Mouse (Mus musculus) heart, embryonic 14.5 days (tissue): ENCODE measurements at regions not wholly inside any gene's neighbourhood (a gene's known extent, or its start where the extent isn't known, plus 50 kb on each side); places are given as distances from the start of the nearest gene placed in this dataset.

ENCODE experiments used
- ATAC-seq: fragments of 200-750 bp; cut with Nextera tagmentation; 2 replicates; pipeline ENCODE4 v1.8.0; 2017; ENCODE audit warnings: low read depth, moderate TSS enrichment; ENCODE audit not compliant: insufficient number of reproducible peaks, insufficient read depth, low FRiP score
- H3K27ac ChIP-seq, 2 experiments: fragments of 200-500 bp in 1 of 2; fragments of 300-500 bp in 1 of 2; sonication (generic) in 1 of 2; replicated peaks in 1 of 2; 2 replicates each; pipeline ENCODE4 v1.5.1; 2012 to 2014; ENCODE audit warnings: low read depth in 2 of 2, low read length in 2 of 2, control low read depth in 1 of 2, mild to moderate bottlenecking in 1 of 2, mixed read lengths in 1 of 2; ENCODE audit not compliant: control insufficient read depth in 1 of 2, insufficient read depth in 1 of 2
- H3K27me3 ChIP-seq: fragments of 300-500 bp; sonication (generic); 2 replicates; pipeline ENCODE4 v1.6.1; 2014; ENCODE audit warnings: mild to moderate bottlenecking, low read length, control low read depth; ENCODE audit not compliant: control insufficient read depth, insufficient read depth
- H3K36me3 ChIP-seq: fragments of 300-500 bp; sonication (generic); 2 replicates; pipeline ENCODE4 v1.6.1; 2014; ENCODE audit warnings: mild to moderate bottlenecking, control low read depth, low read length, mixed read lengths; ENCODE audit not compliant: control insufficient read depth, insufficient read depth
- H3K4me1 ChIP-seq, 2 experiments: fragments of 200-500 bp in 1 of 2; fragments of 300-500 bp in 1 of 2; sonication (generic) in 1 of 2; 2 replicates each; pipeline ENCODE4 v1.6.1; 2012 to 2014; ENCODE audit warnings: low read length in 2 of 2, control low read depth in 1 of 2, mixed read lengths in 1 of 2; ENCODE audit not compliant: control insufficient read depth in 2 of 2, insufficient read depth in 2 of 2
- H3K4me2 ChIP-seq: fragments of 300-500 bp; sonication (generic); 2 replicates; pipeline ENCODE4 v1.6.1; 2014; ENCODE audit warnings: mild to moderate bottlenecking, low read length
- H3K4me3 ChIP-seq, 2 experiments: fragments of 200-500 bp in 1 of 2; fragments of 300-500 bp in 1 of 2; sonication (generic) in 1 of 2; 2 replicates each; pipeline ENCODE4 v1.5.1; 2012 to 2014; ENCODE audit warnings: low read length in 2 of 2, mild to moderate bottlenecking in 2 of 2, control low read depth in 1 of 2, low read depth in 1 of 2, moderate library complexity in 1 of 2; ENCODE audit not compliant: control insufficient read depth in 1 of 2, insufficient read depth in 1 of 2
- H3K9ac ChIP-seq: fragments of 300-500 bp; sonication (generic); 2 replicates; pipeline ENCODE4 v1.6.1; 2014; ENCODE audit warnings: mild to moderate bottlenecking, low read length
- H3K9me3 ChIP-seq: fragments of 300-500 bp; sonication (generic); 2 replicates; pipeline ENCODE4 v1.6.1; 2016; ENCODE audit warnings: low read length, control low read depth; ENCODE audit not compliant: control insufficient read depth
- WGBS: fragments of 180-500 bp; shearing (Covaris S2); extraction: QIAGEN DNeasy Blood & Tissue Kit; methylation state at CpG from one replicate; pipeline ENCODE4 v1.1.7; 2014; 5-methylcytosine and 5-hydroxymethylcytosine counted together

- WGBS = 78% methylated on average over 6 of the region's 6 CpGs
- no peaks in the 10 kb centered on the region for H3K9me3 ChIP-seq
Observed at GRCm38 (mm10) chr8:10879883-10880282, 128.4 kb downstream of the Irs2 start.

GRCm38 (mm10) chr8:10879049-10879847, 129.0 kb downstream of the Irs2 start:
- Histone ChIP-seq H3K4me2 (no peak overlapping the region), H3K4me1 (peaks cover 5 to 12% of the 10 kb centered on the region in 2 experiments; a peak in 3 of 4 replicates), H3K9me3 (no peaks in the 10 kb centered on the region), H3K27ac (no peak overlapping the region), H3K27me3 (peaks cover 12% of the 10 kb centered on the region), H3K36me3 (no peaks in the 10 kb centered on the region), H3K4me3 (no peak overlapping the region), H3K9ac (no peak overlapping the region)
- WGBS = 85% methylated on average over 10 of the region's 10 CpGs
- ATAC-seq = no peak

More at GRCm38 (mm10) chr8:10879883-10880282, 128.4 kb downstream of the Irs2 start:
- ATAC-seq = no peak
- Histone ChIP-seq H3K9ac (no peak overlapping the region), H3K4me3 (no peak overlapping the region), H3K27me3 (peaks cover 12% of the 10 kb centered on the region), H3K4me2 (no peak overlapping the region), H3K27ac (no peak overlapping the region), H3K36me3 (no peaks in the 10 kb centered on the region), H3K4me1 (peaks cover 5 to 12% of the 10 kb centered on the region in 2 experiments; a peak in 3 of 4 replicates)

GRCm38 (mm10) chr8:10878371-10878770, 129.9 kb downstream of the Irs2 start:
- no peak for ATAC-seq
- 77% methylated on average over 4 of the region's 4 CpGs for WGBS
- Histone ChIP-seq H3K4me3 (no peak overlapping the region), H3K9ac (no peak overlapping the region), H3K27me3 (peaks cover 12% of the 10 kb centered on the region), H3K27ac (no peak overlapping the region), H3K4me1 (peaks cover 4 to 5% of the 10 kb centered on the region in 2 experiments; a peak in 2 of 4 replicates), H3K9me3 (no peaks in the 10 kb centered on the region), H3K4me2 (no peak overlapping the region), H3K36me3 (no peaks in the 10 kb centered on the region)

- Histone ChIP-seq H3K9me3 (no peaks in the 10 kb centered on the region), H3K9ac (no peak overlapping the region), H3K4me3 (no peak overlapping the region), H3K36me3 (no peaks in the 10 kb centered on the region), H3K27ac (no peak overlapping the region), H3K4me1 (no peaks in the 10 kb centered on the region), H3K27me3 (peaks cover 7% of the 10 kb centered on the region), H3K4me2 (no peak overlapping the region)
- no peak for ATAC-seq
- 80% methylated on average over 6 of the region's 6 CpGs for WGBS
Observed at GRCm38 (mm10) chr8:10875170-10875569, 133.1 kb downstream of the Irs2 start.

GRCm38 (mm10) chr8:10871451-10871850, 136.8 kb downstream of the Irs2 start:
- Histone ChIP-seq H3K36me3 (no peaks in the 10 kb centered on the region), H3K4me3 (no peak overlapping the region), H3K9me3 (no peaks in the 10 kb centered on the region), H3K27me3 (peaks cover 3% of the 10 kb centered on the region; the same call in 1 of the 2 replicates), H3K4me2 (no peak overlapping the region), H3K4me1 (no peaks in the 10 kb centered on the region), H3K9ac (no peak overlapping the region), H3K27ac (no peak overlapping the region)
- 69% methylated on average over 7 of the region's 7 CpGs for WGBS
- ATAC-seq = no peak

- Histone ChIP-seq H3K9ac (no peak overlapping the region), H3K4me1 (peaks cover 4% of the 10 kb centered on the region in 2 experiments), H3K4me2 (no peak overlapping the region), H3K27me3 (peaks cover 3% of the 10 kb centered on the region; the same call in 1 of the 2 replicates), H3K4me3 (no peak overlapping the region), H3K36me3 (no peaks in the 10 kb centered on the region), H3K9me3 (no peaks in the 10 kb centered on the region), H3K27ac (no peak overlapping the region)
- WGBS = 80% methylated on average over 13 of the region's 13 CpGs
- ATAC-seq = no peak
Observed at GRCm38 (mm10) chr8:10870423-10871055, 137.7 kb downstream of the Irs2 start.

GRCm38 (mm10) chr8:10869866-10870265, 138.4 kb downstream of the Irs2 start:
- H3K9me3 ChIP-seq = no peaks in the 10 kb centered on the region
- H3K9ac ChIP-seq = no peak overlapping the region
- H3K4me1 ChIP-seq = peaks cover 4 to 10% of the 10 kb centered on the region in 2 experiments
- 82% methylated on average over 10 of the region's 10 CpGs for WGBS
- no peaks in the 10 kb centered on the region for H3K36me3 ChIP-seq
- ATAC-seq = no peak
- H3K4me2 ChIP-seq = no peak overlapping the region
- H3K27ac ChIP-seq = no peak overlapping the region
- H3K4me3 ChIP-seq = no peak overlapping the region
- peaks cover 3% of the 10 kb centered on the region; the same call in 1 of the 2 replicates for H3K27me3 ChIP-seq
